12 mouse cellular contexts compared by ENCODE assay signal in genomic region chr17:34692906-34693305, GRCm38 (mm10). TPM values are rescaled to one million over a fixed set of nuclear protein-coding genes. Genes with fewer than 3 reads are reported as not detected.
DNase-seq lines count a peak whose midpoint lies in the region; ATAC-seq and TF ChIP-seq lines count a peak whose summit lies in the region.
"Had no signal": no experiment of that assay in that cellular context is flagged by ENCODE, and none has a peak within 500 bp of the region (broad histone marks: within the 10 kb centered on the region; RNA-seq: fewer than 3 reads in every experiment).

No protein-coding gene starts in this region.

- no peak overlapping the region for H3K4me3 ChIP-seq in lung, adult 2 months (replicated peaks; ENCODE audit: extremely low read depth, low read depth, low read length)
- no peak overlapping the region for H3K4me3 ChIP-seq in layer of hippocampus, adult 2 months
- H3K4me3 ChIP-seq: erythroblast, embryonic 14.5 days; midbrain, embryonic 15.5 days had no signal

- DNase-seq in 3T3-L1 (ENCODE audit: low read depth, low spot score), result peak; percentile 85
- DNase-seq in A20 (ENCODE audit: low read depth, low spot score), result peak; percentile 24
- peak; percentile 88 to 91 for DNase-seq in heart, adult 9 months (ENCODE audit: low spot score in 2 of 2)
- DNase-seq in lung, adult 2 months, result peak; percentile 50
- no peak for DNase-seq in layer of hippocampus, adult 2 months (ENCODE audit: low spot score in 2 of 2)
- DNase-seq: cerebellum, adult 2 months; thymus, postnatal 14 days had no signal

- no peak for TF ChIP-seq CTCF in lung, adult 2 months (IDR thresholded peaks at IDR 0.05; ENCODE audit: insufficient read depth, low read length)
- TF ChIP-seq CTCF in layer of hippocampus, adult 2 months (conservative IDR thresholded peaks at IDR 0.05), result no peak

- no peak overlapping the region for H3K27ac ChIP-seq in layer of hippocampus, adult 2 months
- H3K27ac ChIP-seq: midbrain, embryonic 15.5 days had no signal

- ATAC-seq in activated CD4-positive, CD25-positive, alpha-beta regulatory T cell, adult 4 months, result no peak
- ATAC-seq in frontal cortex, adult (ENCODE audit: low TSS enrichment), result no peak
- ATAC-seq: intestine, postnatal 0 days; midbrain, embryonic 15.5 days had no signal

- no peak for TF ChIP-seq POLR2A in lung, adult 2 months (IDR thresholded peaks at IDR 0.05; ENCODE audit: borderline replicate concordance, extremely low read depth, low read depth, low read length)

- WGBS in lung, adult 2 months, result 55% methylated on average over 7 of the region's 7 CpGs

- H3K4me1 ChIP-seq in lung, adult 2 months (ENCODE audit: control insufficient read depth, insufficient read depth, low read length), result peaks cover 11% of the 10 kb centered on the region
- H3K4me1 ChIP-seq: midbrain, embryonic 15.5 days had no signal

RNA-seq across cellular contexts. Expression of gene Tnxb, which starts 22.6 kb away (rescaled TPM):
- polyA plus RNA-seq in lung, adult 2 months (2012; rRNA removed), result 39.6 and 49.2 TPM in 2 replicates
- 10 to 100 TPM; 10.9 to 11.0 TPM for total RNA-seq in layer of hippocampus, adult 2 months (2021)
- polyA plus RNA-seq in activated CD4-positive, CD25-positive, alpha-beta regulatory T cell, adult 4 months (2017; shearing (Covaris generic)), result not detected
- polyA plus RNA-seq: erythroblast, embryonic 14.5 days had no signal

RNA-seq across cellular contexts. Expression of gene Atf6b, which starts 46.0 kb away (rescaled TPM):
- polyA plus RNA-seq in lung, adult 2 months (2012; rRNA removed), result 81.8 and 88.0 TPM in 2 replicates
- total RNA-seq in layer of hippocampus, adult 2 months (2021), result 10 to 100 TPM; 92.0 to 93.2 TPM
- polyA plus RNA-seq in activated CD4-positive, CD25-positive, alpha-beta regulatory T cell, adult 4 months (2017; shearing (Covaris generic)), result 10 to 100 TPM; 15.6 to 26.7 TPM

RNA-seq across cellular contexts. Expression of gene Fkbpl, which starts 48.3 kb away (rescaled TPM):
- 2.4 and 2.9 TPM in 2 replicates for polyA plus RNA-seq in lung, adult 2 months (2012; rRNA removed)
- total RNA-seq in layer of hippocampus, adult 2 months (2021), result 10 to 100 TPM; 16.2 to 18.8 TPM
- 1 to 10 TPM; 3.5 to 5.4 TPM for polyA plus RNA-seq in activated CD4-positive, CD25-positive, alpha-beta regulatory T cell, adult 4 months (2017; shearing (Covaris generic))

RNA-seq across cellular contexts. Expression of gene C4b, which starts 50.8 kb away (rescaled TPM):
- polyA plus RNA-seq in lung, adult 2 months (2012; rRNA removed), result 136 and 137 TPM in 2 replicates
- 10 to 100 TPM; 27.2 to 28.7 TPM for total RNA-seq in layer of hippocampus, adult 2 months (2021)
- not detected for polyA plus RNA-seq in activated CD4-positive, CD25-positive, alpha-beta regulatory T cell, adult 4 months (2017; shearing (Covaris generic))

Comparison
In these comparisons a context has a peak if more than half of its experiments do, and no peak if none do; other contexts are left out.
1. DNase-seq: peak in 3T3-L1 (single experiment), A20 (single experiment), heart, adult 9 months (2 of 2) and lung, adult 2 months (single experiment); none in layer of hippocampus, adult 2 months (0 of 2).
2. RNA of gene Tnxb, which starts 22.6 kb away (polyA plus RNA-seq): 39.6 to 49.2 TPM in lung, adult 2 months; not detected in activated CD4-positive, CD25-positive, alpha-beta regulatory T cell, adult 4 months; every median in the first group is over 10 times any median in the second.